Mouse (Mus musculus): ENCODE data around the gene Rbm38.

DNA sequence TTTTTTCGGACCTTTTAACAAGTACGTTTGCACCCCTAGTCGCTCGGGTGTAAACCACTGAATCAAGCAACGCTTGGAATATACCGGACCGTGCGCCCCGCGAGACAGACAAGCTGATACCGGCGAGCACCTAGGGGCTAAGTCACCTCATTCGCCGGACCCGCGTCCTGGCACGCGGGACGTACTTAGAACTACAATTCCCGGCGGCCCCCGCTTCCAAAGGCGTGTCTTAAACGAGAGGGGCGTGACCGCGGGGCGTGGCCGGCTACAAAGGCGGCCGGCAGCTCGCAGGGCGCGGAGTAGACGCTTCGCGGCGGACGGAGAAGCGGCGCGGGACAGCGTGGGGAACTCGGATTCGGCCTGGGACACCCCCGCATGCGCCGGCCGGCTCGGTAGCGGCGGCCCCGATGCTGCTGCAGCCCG is 1.3 kb downstream of the Rbm38 start:
- no peak; the same call in 1 of the 2 replicates for TF ChIP-seq EP300 (IDR thresholded peaks at IDR 0.05; ENCODE audit: low read depth)
- TF ChIP-seq CTCF (IDR thresholded peaks at IDR 0.05; ENCODE audit: low read depth): no peak

Data from liver, postnatal 0 days (tissue).